Mouse (Mus musculus) ES-E14 (cell line): ENCODE measurements around the gene Lsm3. TPM values are rescaled to one million over a fixed set of nuclear protein-coding genes. Genes with fewer than 3 reads are reported as not detected.

ENCODE experiments used
- DNase-seq: peaks from one replicate; pipeline ENCODE4 v3.0.0-alpha.2; 2013; ENCODE audit warnings: low read depth, low spot score
- H3K27ac ChIP-seq: 2 replicates; pipeline ENCODE4 v1.5.1; 2012; ENCODE audit warnings: low read depth, mild to moderate bottlenecking, low read length, moderate library complexity, mixed read lengths; ENCODE audit not compliant: poor library complexity, insufficient read depth, severe bottlenecking
- H3K36me3 ChIP-seq: 2 replicates; pipeline ENCODE4 v1.6.1; 2012; ENCODE audit warnings: mild to moderate bottlenecking, low read length, moderate library complexity, mixed read lengths; ENCODE audit not compliant: control insufficient read depth, poor library complexity, insufficient read depth, severe bottlenecking
- H3K4me1 ChIP-seq, 2 experiments: fragments of 150-350 bp in 1 of 2; sonication (generic) in 1 of 2; 2 replicates each; pipeline ENCODE4 v1.6.1; 2012; ENCODE audit warnings: low read length in 2 of 2, mild to moderate bottlenecking in 1 of 2, mixed read lengths in 1 of 2; ENCODE audit not compliant: control insufficient read depth in 2 of 2, insufficient read depth in 2 of 2, poor library complexity in 1 of 2
- H3K4me3 ChIP-seq, 2 experiments: fragments of 150-350 bp in 1 of 2; sonication (generic) in 1 of 2; 2 replicates each; pipeline ENCODE4 v1.5.1; 2012; ENCODE audit warnings: low read length in 2 of 2, low read depth in 1 of 2, mild to moderate bottlenecking in 1 of 2, mixed read lengths in 1 of 2; ENCODE audit not compliant: insufficient read depth in 1 of 2, poor library complexity in 1 of 2, severe bottlenecking in 1 of 2
- H3K9ac ChIP-seq: 2 replicates; pipeline ENCODE4 v1.6.1; 2012; ENCODE audit warnings: low read depth, mild to moderate bottlenecking, low read length, mixed read lengths; ENCODE audit not compliant: poor library complexity, insufficient read depth, severe bottlenecking
- H3K9me3 ChIP-seq: fragments of 150-350 bp; sonication (generic); 2 replicates; pipeline ENCODE4 v1.6.1; 2012; ENCODE audit warnings: low read depth, mild to moderate bottlenecking, low read length; ENCODE audit not compliant: control insufficient read depth, insufficient read depth
- CHD2 ChIP-seq: IDR thresholded peaks from 2 replicates; pipeline ENCODE4 v1.6.1; 2014; ENCODE audit warnings: mild to moderate bottlenecking, low read depth, low read length, inconsistent platforms
- HCFC1 ChIP-seq: IDR thresholded peaks from 2 replicates; pipeline ENCODE4 v1.6.1; 2012; ENCODE audit warnings: low read length, inconsistent platforms, borderline replicate concordance; ENCODE audit not compliant: insufficient read depth
- MAFK ChIP-seq: IDR thresholded peaks from 2 replicates; pipeline ENCODE4 v1.6.1; 2014; ENCODE audit warnings: mild to moderate bottlenecking, low read depth, low read length, inconsistent platforms; ENCODE audit not compliant: insufficient read depth
- ZC3H11A ChIP-seq: IDR thresholded peaks from 2 replicates; pipeline ENCODE4 v1.6.1; 2012; ENCODE audit warnings: low read depth, mild to moderate bottlenecking, inconsistent platforms, low read length, borderline replicate concordance
- ZNF384 ChIP-seq: IDR thresholded peaks from 2 replicates; pipeline ENCODE4 v1.6.1; 2012; ENCODE audit warnings: low read depth, low read length, inconsistent platforms
- in situ Hi-C, 2 experiments: fragments of 600-800 bp; cut with MboI; formaldehyde crosslinking; loops; one replicate each; pipeline ENCODE4 v1.15.1; 2025; ENCODE audit warnings: low sequenced_read_pairs in 2 of 2, inconsistent platforms in 1 of 2; ENCODE audit not compliant: unreplicated experiment in 2 of 2
- total RNA-seq: library from RNA; depleted of rRNA; stranded (reverse); fragments of 300-350 nt; gene quantifications from 2 replicates; pipeline ENCODE4 v1.2.3, GENCODE M21; 2012; rRNA removed

The Lsm3 gene
- total RNA-seq, 1 experiment: 240 TPM

DNA sequence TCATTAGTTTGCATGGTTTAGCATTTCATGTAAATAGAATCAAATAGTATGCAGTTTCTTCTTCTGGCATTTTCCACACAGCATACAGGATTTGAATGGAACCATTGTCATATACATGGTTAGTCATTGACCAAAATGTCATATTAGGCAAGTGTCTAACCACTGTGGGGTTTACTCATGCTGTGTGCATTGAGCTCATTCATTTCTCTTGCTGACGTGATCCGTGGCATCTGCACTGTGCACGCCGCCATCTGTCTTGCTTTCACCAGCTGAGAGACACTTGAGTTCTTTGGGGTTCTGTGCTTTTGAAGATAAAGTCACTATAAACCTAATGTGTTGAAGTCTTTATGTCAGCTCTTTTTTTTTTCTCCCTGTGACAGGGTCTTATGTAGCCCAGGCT is 43.6 kb downstream of the Lsm3 start:
- TF ChIP-seq CHD2: no peak
- TF ChIP-seq MAFK: no peak
- TF ChIP-seq ZNF384: no peak
- no peak for TF ChIP-seq HCFC1
- no peak overlapping the region for H3K4me3 ChIP-seq
- no peak overlapping the region for H3K9ac ChIP-seq
- no peaks in the 10 kb centered on the region for H3K36me3 ChIP-seq
- H3K9me3 ChIP-seq: no peaks in the 10 kb centered on the region
- no peak for DNase-seq
- no peak overlapping the region for H3K27ac ChIP-seq
- no peaks in the 10 kb centered on the region for H3K4me1 ChIP-seq
- in situ Hi-C loops: no loop called here

DNA sequence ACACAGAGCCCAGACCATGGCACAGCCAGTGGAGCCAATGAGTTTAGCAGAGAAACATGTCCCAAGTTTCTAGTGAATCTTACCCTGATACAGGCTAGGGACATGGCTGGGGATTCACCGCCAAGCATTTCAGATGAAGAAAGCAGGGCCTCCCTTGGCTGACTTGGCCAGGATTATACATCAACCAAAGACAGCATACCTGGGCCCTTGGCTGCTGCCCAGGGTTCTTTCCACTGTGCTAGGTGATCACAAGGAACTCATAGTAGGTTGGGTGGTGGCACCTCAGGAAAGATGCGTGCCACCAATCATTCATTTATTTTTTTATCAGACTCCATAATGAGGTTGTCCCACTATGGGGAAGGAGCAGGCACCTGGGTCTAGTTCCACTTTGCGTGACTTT is 44.5 kb downstream of the Lsm3 start:
- Histone ChIP-seq H3K36me3 (no peaks in the 10 kb centered on the region), H3K9me3 (no peaks in the 10 kb centered on the region), H3K4me1 (no peaks in the 10 kb centered on the region), H3K27ac (no peak overlapping the region), H3K9ac (no peak overlapping the region), H3K4me3 (no peak overlapping the region)
- in situ Hi-C loops: no loop called here
- no peak for DNase-seq
- TF ChIP-seq HCFC1: no peak
- TF ChIP-seq ZC3H11A: no peak
- no peak for TF ChIP-seq MAFK
- TF ChIP-seq ZNF384: no peak
- no peak for TF ChIP-seq CHD2

DNA sequence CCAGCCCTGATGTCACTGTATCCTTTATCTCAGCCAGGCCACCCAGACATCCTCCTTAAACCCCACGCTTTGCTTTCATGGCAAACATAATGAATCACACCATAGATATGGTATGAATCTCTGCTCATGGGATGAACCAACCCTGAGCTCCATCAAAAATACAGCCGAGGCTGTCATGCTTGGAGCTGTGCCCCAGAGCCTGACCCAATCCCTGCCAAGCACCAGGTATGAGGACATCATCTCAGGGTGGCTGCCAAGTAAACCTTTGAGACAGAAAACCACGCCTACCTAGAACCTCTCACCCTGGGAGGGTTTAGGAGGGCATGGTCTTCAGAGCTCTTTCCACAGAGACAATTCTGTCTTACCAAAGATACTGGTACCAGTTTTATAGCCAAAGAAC is 47.3 kb downstream of the Lsm3 start:
- H3K27ac ChIP-seq: no peak overlapping the region
- no peaks in the 10 kb centered on the region for H3K4me1 ChIP-seq
- no peaks in the 10 kb centered on the region for H3K36me3 ChIP-seq
- H3K9ac ChIP-seq: no peak overlapping the region
- no peaks in the 10 kb centered on the region for H3K9me3 ChIP-seq
- no peak for DNase-seq
- no peak for TF ChIP-seq CHD2
- TF ChIP-seq ZC3H11A: no peak
- no peak for TF ChIP-seq MAFK
- no peak for TF ChIP-seq HCFC1
- TF ChIP-seq ZNF384: no peak
- H3K4me3 ChIP-seq: no peak overlapping the region
- in situ Hi-C loops: no loop called here

DNA sequence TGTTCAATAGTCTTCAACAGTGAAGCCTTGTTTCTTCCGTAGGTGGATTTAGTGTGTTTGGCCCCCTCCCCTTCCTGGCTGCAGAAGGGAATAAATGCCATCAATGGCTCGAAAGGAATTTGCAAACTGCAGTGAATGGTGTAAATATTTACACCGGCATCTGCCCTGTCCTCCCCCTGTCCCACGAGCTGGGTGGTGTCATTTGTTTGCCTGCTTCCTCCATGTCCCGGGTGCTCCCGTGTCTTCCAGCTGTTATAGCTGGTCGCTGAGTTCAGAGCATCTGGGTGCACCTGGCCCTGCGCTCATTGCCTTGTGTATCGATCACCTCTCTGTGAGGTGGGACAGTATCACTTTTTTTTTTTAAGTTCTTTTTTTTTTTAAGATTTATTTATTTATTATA is 50.7 kb downstream of the Lsm3 start:
- no peak for DNase-seq
- no peaks in the 10 kb centered on the region for H3K4me1 ChIP-seq
- no peaks in the 10 kb centered on the region for H3K36me3 ChIP-seq
- in situ Hi-C loops: no loop called here
- TF ChIP-seq CHD2 (no peak), MAFK (no peak), ZNF384 (no peak), ZC3H11A (no peak), HCFC1 (no peak)
- no peak overlapping the region for H3K27ac ChIP-seq
- H3K4me3 ChIP-seq: no peak overlapping the region
- no peaks in the 10 kb centered on the region for H3K9me3 ChIP-seq
- H3K9ac ChIP-seq: no peak overlapping the region

Other genes with a start within 250 kb of the Lsm3 start
- 1.0 and 2.2 TPM in 2 replicates for gene Wnt7a, start 104.6 kb upstream of the Lsm3 start, total RNA-seq
- gene Chchd4, start 42.4 kb upstream of the Lsm3 start, total RNA-seq: 24.6 and 30.2 TPM in 2 replicates
- 87.5 and 116 TPM in 2 replicates for gene Tmem43, start 42.2 kb upstream of the Lsm3 start, total RNA-seq
- gene Xpc, start within 50 bp of the Lsm3 start, total RNA-seq: 17.6 and 22.0 TPM in 2 replicates
- 150 and 231 TPM in 2 replicates for gene Slc6a6, start 168.1 kb downstream of the Lsm3 start, total RNA-seq